Mouse (Mus musculus) embryo, embryonic 10.5 days (tissue): ENCODE measurements around the gene Gm20916.
"Not testable (repeated sequence)": the region's sequence is repeated elsewhere in the genome, so short reads cannot be mapped to it uniquely, and the experiment has no call there.

Source experiments
- DNase-seq: peaks from one replicate; pipeline ENCODE4 v3.0.0-alpha.2; 2015; ENCODE audit warnings: low spot score

Gm20916 gene

DNA sequence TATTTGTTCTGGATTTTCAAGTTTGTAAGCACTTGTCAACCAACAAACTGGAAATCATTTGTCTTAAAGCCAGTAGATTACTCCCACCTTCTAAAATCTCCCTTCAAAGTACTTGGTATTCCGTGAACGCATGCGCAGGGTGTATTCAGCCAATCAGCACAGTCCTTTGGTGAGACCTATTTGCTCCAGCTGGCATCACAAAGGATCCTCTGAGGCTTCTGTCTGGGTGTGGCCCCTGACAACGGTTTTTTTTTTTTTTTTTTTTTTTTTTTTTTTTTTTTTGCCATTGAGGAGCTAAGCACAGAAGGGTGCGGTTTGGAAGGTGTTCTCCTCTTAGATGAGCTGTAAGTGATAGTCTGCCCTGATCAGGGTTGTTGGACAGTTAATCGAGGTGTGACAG is at the start of gene Gm20916:
Gene Gm20916 (plus strand): TSS at position 301 of the 400 bp plus-strand sequence.
- not testable (repeated sequence) for DNase-seq
